Mouse (Mus musculus) lung, postnatal 14 days (tissue): ENCODE results near the gene Snrpg.
"Not testable (repeated sequence)": the region's sequence is repeated elsewhere in the genome, so short reads cannot be mapped to it uniquely, and the experiment has no call there.

Experiments
- DNase-seq: peaks from one replicate; pipeline ENCODE4 v3.0.0; 2021

Snrpg gene

GRCm38 (mm10) chr6:86370764-86371339 lies at the start of gene Snrpg:
TSS of gene Snrpg (plus strand) at chr6:86371304.
- DNase-seq: no peak

GRCm38 (mm10) chr6:86322031-86322563 lies 49.0 kb upstream of the Snrpg start:
- DNase-seq: no peak

- no peak for DNase-seq
Observed at GRCm38 (mm10) chr6:86322991-86323390, 48.1 kb upstream of the Snrpg start.

GRCm38 (mm10) chr6:86324400-86324799 lies 46.7 kb upstream of the Snrpg start:
- no peak for DNase-seq

- DNase-seq: no peak
Observed at GRCm38 (mm10) chr6:86325646-86326045, 45.5 kb upstream of the Snrpg start.

- DNase-seq: no peak
Observed at GRCm38 (mm10) chr6:86326866-86327265, 44.2 kb upstream of the Snrpg start.

GRCm38 (mm10) chr6:86328369-86328768 lies 42.7 kb upstream of the Snrpg start:
- DNase-seq: no peak

- DNase-seq: no peak
Observed at GRCm38 (mm10) chr6:86329943-86330342, 41.2 kb upstream of the Snrpg start.

GRCm38 (mm10) chr6:86335121-86335849 lies 35.8 kb upstream of the Snrpg start:
- no peak for DNase-seq

- DNase-seq: no peak
Observed at GRCm38 (mm10) chr6:86335860-86336259, 35.2 kb upstream of the Snrpg start.

- not testable (repeated sequence) for DNase-seq
Observed at GRCm38 (mm10) chr6:86336340-86336739, 34.8 kb upstream of the Snrpg start.

- no peak for DNase-seq
Observed at GRCm38 (mm10) chr6:86343656-86344055, 27.4 kb upstream of the Snrpg start.

GRCm38 (mm10) chr6:86346063-86346462 lies 25.0 kb upstream of the Snrpg start:
- no peak for DNase-seq

- no peak for DNase-seq
Observed at GRCm38 (mm10) chr6:86349257-86349656, 21.8 kb upstream of the Snrpg start.

- DNase-seq: no peak
Observed at GRCm38 (mm10) chr6:86354948-86355347, 16.2 kb upstream of the Snrpg start.

- no peak for DNase-seq
Observed at GRCm38 (mm10) chr6:86356956-86357355, 14.1 kb upstream of the Snrpg start.

GRCm38 (mm10) chr6:86360691-86361090 lies 10.4 kb upstream of the Snrpg start:
- no peak for DNase-seq

- DNase-seq: no peak
Observed at GRCm38 (mm10) chr6:86361373-86361772, 9.7 kb upstream of the Snrpg start.

- DNase-seq: peak; percentile 82
Observed at GRCm38 (mm10) chr6:86364442-86365141, 6.5 kb upstream of the Snrpg start.

GRCm38 (mm10) chr6:86365371-86366124 lies 5.6 kb upstream of the Snrpg start, which contains the start of gene Fam136a:
TSS of gene Fam136a (plus strand) at chr6:86365646.
- DNase-seq: peak; percentile 98

- peak; percentile 32 for DNase-seq
Observed at GRCm38 (mm10) chr6:86366125-86366852, 4.8 kb upstream of the Snrpg start.

GRCm38 (mm10) chr6:86366853-86367249 lies 4.3 kb upstream of the Snrpg start:
- DNase-seq: no peak
